Mouse (Mus musculus) brain, adult 2 months (tissue): ENCODE data around the gene Cdc42se1.
"Not testable (repeated sequence)": the region's sequence is repeated elsewhere in the genome, so short reads cannot be mapped to it uniquely, and the experiment has no call there.

ENCODE experiments used
- DNase-seq: peaks from one replicate; pipeline ENCODE4 v3.0.0; 2011; ENCODE audit warnings: low read depth, low spot score

The Cdc42se1 gene

DNA sequence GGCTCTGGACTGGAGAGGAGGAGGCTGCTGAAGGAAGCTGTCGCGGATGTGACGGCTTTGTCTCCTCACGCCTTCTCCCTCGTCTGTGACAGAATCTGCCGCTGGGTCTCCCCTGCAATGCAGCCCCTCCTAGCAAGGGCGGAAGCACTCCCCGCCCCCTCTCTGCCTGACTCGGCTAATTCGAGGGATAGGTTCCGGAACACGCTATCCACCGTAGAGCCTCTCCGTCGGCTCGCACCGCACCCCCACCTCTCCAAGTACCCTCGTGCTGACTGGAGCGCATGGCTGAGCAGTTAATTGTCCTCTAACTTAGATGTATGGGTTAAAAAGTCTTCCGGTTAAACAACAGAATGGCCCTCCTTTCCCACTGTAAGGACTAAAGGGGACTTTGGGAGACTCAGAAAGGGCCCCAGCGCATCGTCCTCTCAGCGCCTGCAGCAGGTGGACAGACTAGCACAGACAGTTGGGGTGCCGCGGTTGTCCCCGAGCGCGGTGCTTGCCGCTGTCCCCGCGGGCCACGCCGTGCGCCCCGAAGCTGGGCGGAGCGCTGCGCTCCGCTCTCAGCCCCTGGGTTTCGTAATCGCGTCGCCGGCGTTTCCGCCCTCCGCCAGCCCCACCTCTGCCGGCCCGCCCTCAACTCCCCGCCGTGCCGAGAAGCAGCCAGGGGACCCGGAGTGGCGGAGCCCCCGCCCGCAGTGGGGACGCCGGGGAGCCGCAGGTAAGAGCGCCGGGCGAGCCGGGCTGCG lies at the start of gene Cdc42se1:
Cdc42se1 (plus strand) TSS at position 585 of the 746 bp plus-strand sequence.
- DNase-seq, result peak; percentile 96

DNA sequence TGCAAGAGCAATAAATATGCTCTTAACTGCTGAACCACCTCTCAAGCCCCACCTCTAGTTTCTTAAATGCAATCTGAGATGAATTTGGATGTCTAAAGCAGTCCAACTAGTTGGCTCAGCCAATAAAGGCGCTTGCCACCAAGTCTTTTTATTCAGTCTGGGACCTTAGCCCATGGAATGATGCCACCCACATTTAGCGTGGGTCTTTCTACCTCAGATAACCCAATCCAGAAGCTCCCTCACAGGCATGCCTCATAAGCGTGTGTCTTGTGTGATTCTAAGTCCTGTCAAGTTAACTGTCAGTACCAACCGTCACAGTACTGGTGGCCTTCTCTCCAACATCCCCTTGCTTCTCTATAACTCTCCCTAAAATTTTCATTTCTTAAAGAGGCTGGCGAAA lies 49.6 kb upstream of the Cdc42se1 start:
- peak; percentile 57 for DNase-seq

DNA sequence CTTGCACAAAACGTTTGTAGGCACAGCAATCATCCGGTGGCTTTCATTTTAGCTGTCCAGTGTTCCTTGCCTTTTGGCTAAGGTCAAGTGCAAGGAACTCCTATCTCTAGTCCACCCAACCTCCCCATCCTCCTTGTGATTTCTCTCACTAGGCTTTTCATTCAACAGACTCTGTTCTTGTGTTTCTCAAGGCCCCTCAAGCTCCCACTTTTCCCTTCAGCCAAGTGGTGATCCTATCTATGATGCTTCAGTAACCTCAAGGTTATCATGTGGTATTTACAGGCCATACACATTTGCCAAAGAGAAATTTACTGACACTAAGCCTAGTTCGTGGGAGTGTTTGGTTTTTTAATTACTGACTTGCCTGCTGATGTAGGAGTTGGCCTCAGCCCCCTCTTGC lies 48.6 kb upstream of the Cdc42se1 start:
- DNase-seq, result no peak

DNA sequence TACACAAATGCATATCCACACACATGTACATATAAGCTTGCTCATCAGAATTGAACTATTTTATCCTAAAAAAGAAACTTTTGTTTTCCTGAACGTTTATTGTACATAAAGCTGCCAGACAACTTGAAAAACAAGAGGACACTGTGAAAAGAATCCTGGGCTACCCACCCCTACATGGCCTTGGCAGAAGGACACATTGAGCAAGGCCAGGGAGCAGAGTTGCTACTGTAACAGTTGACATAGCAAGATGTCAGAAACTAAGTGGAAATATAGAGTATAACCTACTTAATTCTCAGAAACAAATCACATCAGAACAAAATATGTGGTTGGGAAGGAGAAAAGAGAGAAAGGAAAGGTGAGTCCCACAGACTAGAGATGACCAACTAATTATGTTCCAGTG lies 46.7 kb upstream of the Cdc42se1 start:
- DNase-seq, result no peak

DNA sequence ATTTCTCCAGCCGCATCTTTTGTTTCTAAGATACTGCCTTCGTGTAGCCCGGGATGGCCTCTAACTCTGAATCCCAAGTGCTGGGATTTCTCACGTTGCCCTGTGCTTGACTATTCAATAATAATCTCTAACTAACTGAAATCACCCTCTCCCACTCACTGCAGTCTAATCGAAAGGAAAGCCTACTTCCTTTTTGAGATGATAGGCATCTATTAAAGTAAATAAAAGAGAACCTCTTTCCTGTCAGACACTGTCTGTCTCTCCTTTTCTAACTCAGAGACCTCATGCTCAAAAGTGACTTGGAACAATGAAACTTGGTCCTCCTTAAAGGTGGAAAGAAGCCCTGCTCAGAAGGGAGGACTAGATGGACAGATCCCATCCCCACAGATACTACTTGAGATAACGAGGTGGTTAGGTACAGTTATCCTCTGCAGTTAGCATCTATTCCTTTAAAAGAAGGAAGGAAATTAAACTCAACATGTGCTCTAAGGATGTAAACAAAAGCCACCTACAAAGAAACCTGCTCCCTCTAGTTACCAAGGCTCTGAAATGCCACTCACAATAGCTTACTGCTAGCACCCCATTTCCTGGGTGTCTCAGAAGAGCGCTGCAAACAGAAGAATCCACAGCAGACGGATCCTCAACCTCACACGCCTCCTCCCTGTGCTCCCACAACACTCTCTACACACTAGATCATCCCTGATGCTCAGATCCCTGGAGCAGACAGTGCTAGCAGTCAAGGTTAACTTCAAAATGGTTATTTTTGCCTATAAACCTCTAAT lies 43.5 kb upstream of the Cdc42se1 start:
- peak; percentile 58 for DNase-seq

DNA sequence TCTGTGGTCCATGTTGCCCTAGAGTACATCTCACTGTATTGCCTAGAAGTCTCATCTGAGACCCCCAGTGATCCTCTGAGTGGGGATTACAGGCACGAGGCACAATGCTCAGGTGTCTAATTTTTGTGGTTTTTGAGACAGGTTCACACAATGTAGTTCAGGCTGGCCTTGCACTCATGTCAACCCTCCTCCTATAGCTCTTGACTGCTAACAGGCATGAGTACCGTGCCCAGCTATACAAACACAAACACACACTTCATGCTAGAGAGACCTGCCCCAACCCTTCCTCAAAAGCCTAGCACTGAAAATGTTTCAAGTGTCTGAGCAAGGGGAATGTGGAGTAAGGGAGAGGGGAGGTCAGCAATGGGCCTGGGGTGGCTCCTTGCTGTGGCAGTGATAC lies 42.4 kb upstream of the Cdc42se1 start:
- DNase-seq, result no peak

DNA sequence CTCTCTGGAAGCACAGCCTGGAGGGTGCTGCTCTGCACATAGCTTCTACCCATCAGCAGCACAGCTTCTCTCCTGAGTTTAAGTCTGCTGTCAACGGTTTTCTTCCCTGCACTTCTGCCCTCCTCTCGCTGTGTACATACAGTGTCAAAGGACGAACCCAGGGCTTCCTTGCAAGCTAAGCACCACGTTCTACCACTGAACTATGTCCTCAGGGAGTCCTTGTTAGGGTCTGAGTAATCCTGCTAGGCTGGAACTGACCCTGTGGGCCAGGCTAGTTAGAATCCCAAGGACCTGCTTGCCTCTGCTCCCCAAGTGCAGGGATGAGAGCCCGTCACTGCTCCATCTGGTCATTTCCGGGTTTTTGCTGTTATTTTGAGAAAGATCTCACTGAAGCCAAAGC lies 41.6 kb upstream of the Cdc42se1 start:
- no peak for DNase-seq

DNA sequence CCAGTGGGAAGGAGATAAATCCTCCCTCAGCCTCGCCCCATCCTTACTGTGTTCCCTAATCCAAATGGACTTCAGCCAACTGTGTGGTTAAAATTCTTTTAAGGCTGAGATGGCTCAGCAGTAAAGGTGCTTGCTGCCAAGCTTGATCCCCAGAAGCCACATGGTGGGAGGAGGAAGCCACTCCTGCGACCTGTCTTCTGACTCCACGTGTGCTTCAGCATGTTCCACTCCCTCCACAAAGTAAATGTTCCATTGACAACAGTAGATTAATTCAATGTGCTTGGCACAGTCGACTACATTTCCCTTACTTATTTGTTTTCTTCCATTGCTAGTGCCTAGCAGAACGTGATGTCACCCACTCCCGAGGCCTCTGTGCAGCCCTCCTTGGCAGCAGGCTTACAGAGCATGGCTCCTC lies 33.8 kb upstream of the Cdc42se1 start:
- DNase-seq, result peak; percentile 78

DNA sequence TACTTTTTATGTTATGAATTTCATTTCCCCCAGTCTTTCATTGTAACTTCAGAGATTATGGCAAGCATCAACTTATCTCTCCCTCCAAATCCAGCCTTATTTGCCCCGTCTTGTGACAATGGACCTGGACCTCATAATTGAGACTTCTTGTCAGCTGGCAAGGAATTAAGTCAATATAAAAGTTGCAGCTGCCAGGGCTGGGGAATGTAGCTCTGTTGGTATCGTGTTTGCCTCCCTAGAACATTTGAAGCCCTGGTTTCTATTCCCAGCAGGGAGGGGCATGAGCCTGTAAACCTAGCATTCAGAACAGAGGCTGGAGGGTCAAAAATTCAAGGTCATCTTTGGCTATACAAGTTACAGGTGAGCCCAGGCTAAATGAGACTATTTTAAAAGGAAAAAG lies 32.8 kb upstream of the Cdc42se1 start:
- no peak for DNase-seq

DNA sequence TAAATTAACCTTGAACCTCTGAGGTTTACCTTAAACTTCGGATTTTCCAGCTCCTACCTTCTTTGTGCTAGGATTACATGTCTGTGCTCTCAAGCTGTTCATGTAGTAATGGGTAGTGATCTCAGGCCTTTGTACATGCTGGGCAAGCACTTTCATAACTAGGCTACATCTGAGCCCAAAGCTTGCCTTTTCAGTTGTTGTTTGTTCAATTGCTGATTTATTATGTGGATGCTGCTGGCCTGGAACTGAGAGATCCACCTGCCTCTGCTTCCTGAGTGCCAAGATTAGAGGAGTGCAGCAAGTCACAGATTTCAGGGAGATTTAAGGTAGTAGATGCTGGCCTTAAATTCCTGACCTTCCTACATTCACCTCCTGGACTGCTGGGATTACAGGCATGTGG lies 29.4 kb upstream of the Cdc42se1 start:
- DNase-seq, result no peak

DNA sequence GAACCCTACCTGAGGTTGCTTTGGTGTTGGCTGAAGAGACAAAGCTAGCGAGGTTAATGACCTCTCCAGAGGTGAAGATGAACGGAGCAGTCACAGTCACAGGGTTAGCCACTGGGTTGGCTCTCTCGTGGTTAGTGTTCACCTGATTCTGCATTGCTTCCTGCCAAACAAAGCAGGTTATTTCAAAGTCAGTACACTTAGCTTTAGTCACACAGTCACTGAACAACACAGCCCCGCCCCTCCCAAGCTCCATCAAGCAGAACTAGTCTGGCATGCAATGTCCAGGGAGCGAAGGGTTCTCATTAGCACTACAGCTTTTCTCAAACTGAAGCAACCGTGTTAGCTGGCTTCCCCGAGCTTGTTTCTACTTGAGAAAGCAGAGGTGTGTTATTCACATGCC lies 28.4 kb upstream of the Cdc42se1 start:
- no peak for DNase-seq

DNA sequence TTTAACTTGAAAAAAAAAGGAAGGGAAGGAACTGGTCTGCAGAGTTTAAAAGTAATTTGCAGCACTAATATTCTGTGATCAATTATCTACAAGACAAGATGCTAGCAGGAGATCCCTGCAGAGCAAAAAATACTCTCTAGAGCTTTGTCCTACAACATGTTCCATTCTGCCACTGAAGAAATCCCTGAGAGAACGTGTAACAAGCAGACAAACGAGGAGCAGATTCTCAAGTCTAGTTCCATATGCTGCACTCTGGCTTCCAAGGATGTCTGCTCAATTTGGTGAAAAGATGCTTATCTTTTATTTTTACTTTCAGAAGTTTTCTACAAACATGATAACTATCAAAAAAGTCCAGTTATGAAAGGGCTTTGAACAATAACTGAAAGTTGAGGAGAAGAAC lies 28.0 kb upstream of the Cdc42se1 start:
- DNase-seq, result peak; percentile 59

DNA sequence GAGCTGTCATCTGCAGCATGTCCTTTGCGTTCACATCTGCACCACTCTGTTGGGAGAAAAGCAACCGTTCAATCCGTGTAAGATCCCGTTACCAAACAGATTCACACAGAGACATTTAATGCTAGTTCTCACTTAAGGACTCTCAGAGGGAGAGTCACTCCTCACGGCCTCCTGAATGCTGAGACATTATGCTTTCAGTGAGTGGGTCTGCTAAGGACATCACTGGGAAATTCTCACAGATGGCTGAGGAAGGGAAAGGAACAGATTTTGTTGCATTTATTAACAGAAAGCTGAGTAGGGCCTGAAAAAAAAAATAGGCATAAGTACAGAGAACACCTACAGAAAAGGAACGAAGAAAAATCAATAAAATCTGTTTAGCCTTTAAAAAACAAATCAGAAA lies 24.7 kb upstream of the Cdc42se1 start:
- DNase-seq, result peak; percentile 79

DNA sequence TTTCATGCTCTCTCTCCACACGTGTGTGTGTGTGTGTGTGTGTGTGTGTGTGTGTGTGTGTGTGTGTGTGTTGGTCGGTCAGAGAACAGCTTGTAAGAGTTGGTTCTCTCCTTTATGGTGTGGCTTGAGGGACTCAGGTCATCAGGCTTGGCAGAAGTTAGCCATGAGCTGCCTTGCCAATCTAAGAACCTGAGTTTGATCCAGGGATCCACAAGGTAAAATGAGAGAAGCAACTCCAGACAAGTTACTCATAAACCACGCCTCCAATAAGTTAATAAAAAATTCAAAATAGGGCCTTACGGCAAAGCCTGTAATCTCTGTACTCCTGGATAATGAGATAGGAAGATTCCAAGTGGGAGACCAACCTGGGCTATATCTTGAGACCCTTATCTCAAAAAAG lies 20.2 kb upstream of the Cdc42se1 start:
- no peak for DNase-seq

DNA sequence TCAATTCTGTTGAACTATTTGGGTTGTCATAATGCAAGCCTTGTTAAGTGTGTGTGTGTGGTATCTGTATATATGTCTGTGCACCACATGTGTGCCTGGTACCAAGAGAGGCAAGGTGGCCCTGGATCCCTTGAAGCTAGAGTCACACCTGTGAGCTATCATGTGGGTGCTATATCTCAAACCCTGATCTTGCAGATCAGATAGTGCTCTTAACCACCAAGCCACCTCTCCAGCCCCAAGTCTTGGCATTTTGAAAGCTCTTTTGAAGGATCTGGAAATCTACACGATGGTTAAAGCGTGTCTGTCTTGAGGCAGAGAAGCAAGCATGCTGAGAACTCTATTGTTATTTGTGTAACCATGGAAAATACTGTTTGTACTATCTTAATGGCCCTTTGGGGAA lies 17.9 kb upstream of the Cdc42se1 start:
- DNase-seq, result no peak

DNA sequence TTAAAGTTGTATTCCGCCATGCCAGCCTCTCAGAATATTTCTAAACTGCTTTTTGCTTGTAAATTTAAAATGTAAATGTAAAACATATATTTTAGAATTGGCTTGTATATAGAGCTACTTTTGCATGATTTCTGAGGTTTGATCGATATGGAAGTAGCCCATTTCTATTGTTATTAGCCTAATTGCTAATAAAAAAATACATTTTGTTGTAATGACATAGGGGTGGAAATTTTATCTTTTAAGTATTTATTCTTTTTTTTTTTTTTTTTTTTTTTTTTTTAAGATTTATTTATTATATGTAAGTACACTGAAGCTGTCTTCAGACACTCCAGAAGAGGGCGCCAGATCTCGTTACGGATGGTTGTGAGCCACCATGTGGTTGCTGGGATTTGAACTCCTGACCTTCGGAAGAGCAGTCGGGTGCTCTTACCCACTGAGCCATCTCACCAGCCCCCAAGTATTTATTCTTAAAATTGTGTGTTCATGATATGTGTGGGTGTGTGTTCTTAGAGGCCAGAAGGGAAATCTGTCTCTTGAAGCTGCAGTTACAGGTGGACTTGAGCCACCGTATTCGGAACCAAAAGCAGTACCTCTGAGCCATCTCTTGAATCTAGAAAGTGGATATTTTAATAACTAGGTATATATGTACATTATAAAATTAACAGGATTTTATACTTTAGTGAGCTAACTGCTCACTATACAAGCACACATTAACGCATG lies 15.5 kb upstream of the Cdc42se1 start:
- not testable (repeated sequence) for DNase-seq

DNA sequence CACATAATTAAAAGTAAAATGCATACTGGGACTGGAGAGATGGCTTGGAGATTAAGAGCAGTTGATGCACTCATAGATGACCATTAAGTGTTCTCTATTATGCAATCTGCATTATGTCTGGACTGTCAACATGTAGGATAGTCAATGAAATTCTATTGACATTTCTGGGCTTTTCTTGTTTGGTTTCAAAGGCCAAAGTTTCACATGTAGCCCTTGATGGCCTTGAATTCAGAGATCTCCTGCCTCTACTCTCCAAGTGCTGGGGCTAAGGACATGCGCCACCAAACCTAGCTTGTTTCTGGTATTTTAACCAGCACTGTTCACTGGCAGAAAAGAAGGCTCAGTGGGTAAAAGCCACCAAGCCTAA lies 14.9 kb upstream of the Cdc42se1 start:
- DNase-seq, result no peak

DNA sequence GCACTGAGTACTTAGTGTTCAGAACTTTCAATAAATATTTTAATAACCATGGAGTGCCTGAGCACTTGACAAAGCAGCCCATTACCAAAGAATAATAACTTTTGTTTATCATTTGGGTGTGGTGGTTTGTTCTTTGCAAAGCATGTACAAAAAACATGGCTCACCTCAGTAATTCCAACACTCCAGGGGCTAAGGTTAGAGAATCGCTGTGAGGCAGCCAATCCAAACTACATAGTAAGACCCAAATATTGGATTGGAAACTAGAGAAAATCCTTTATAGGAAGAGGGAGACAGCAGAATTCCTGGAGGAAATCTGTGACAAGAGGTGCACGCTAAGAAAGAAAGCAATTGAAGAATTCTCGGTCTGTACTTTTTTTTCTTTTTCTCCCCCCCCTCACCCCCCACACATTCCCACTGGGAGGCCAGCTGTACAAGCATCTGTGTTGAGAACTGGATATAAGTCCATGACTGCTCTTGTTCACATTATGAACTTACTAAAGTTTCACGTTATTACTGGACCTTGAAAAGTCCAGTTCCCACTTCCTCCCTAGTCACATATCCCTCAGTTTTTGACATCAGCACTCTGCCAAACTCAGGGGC lies 11.8 kb upstream of the Cdc42se1 start:
- no peak for DNase-seq

DNA sequence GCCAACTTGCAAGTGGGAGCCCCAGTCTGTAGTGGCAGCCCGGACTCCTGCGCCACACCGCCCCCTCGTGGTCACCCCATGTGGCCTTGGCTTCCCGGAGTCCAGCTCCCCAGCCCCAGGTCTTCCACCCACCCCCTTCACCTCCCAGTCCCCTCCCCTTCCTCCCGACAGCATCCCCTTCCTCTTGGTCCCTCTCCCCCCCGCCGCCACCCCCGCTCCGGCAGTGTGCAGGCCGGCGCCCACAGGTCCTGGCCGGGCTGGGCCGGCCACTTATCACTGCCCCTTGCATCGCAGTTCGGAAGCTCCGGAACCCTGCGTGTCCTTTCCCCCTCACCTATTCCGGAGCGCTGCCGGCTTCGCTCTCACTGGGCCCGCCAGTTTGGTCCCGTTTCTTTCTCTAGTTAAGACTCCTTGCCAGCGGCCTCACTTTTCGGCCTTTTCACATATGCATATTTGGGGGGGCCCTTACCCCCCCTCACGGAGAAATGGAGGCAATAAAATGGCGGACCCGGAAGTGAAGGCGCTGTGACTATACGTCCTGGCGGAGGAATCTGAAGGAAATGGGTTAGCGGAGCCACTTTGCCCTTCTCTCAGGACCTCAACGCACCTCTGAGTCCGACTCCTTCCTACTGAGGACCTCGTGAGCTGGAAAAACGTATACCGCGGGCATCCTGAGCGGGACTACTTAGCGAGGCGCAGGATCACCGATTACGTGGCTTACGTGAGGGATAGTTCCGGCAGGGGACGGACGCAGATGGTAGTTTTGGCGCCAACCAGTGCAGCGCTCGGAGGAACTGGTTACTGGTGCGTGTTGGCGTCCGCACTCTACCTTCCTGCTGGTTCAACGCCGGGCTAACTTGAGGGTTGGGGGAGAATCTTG lies 11.0 kb upstream of the Cdc42se1 start, which contains the start of gene Gabpb2:
Gabpb2 (minus strand) TSS at position 662 of the 880 bp plus-strand sequence.
- peak; percentile 98 for DNase-seq

DNA sequence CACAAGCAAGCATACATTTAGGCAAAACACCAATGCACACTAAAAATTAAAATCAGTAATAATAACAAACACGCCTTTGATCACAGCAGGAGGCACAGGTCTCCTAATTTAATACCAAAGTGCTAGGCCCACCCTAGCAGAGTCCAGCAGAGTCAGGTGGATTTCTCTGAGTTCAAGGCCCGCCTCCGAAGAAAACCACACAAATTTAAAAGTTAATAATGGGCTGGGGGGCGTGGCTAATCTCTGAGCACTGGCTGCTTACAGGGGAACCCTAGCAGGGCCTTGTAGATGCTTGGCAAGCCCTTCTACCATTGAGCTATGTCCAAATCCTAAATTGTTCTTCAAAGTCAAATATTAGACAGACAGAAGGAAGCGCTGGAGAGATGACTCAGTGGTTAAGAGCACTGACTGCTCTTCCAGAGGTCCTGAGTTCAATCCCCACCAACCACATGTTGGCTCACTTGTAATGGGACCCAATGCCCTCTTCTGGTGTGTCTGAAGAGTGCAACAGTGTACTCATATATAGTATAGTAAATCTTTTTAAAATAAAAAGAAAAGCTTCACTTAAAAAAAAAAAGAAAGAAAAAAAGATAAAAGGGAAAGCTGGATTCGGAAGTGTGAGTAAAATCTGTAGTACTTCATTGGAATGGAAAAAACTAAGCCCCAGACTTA lies 9.9 kb upstream of the Cdc42se1 start:
- DNase-seq, result no peak
